ENCODE assay signal across 8 mouse cellular contexts in genomic region chr6:72390795-72391521, GRCm38 (mm10). TPM values are rescaled to one million over a fixed set of nuclear protein-coding genes. Genes with fewer than 3 reads are reported as not detected.
DNase-seq lines count a peak whose midpoint lies in the region; ATAC-seq and TF ChIP-seq lines count a peak whose summit lies in the region.

No protein-coding gene starts in this region.

- ATAC-seq in forebrain, embryonic 15.5 days (replicated peaks): no peak
- no peak for ATAC-seq in hindbrain, embryonic 16.5 days
- peak; percentile 70 for ATAC-seq in liver, embryonic 11.5 days (replicated peaks; ENCODE audit: low FRiP score)
- no peak for ATAC-seq in midbrain, postnatal 0 days (ENCODE audit: low FRiP score)

- no peaks in the 10 kb centered on the region for H3K9me3 ChIP-seq in E14TG2a.4 (ENCODE audit: low read length)
- H3K9me3 ChIP-seq in forebrain, embryonic 15.5 days: no peaks in the 10 kb centered on the region
- H3K9me3 ChIP-seq in hindbrain, embryonic 16.5 days (ENCODE audit: control insufficient read depth, low read length): no peaks in the 10 kb centered on the region
- no peaks in the 10 kb centered on the region for H3K9me3 ChIP-seq in liver, embryonic 11.5 days (ENCODE audit: control insufficient read depth, low read length)
- H3K9me3 ChIP-seq in midbrain, postnatal 0 days (ENCODE audit: low read length): no peaks in the 10 kb centered on the region

- H3K4me1 ChIP-seq in E14TG2a.4 (replicated peaks; ENCODE audit: low read depth, low read length): peaks cover 24% of the 10 kb centered on the region
- peaks cover 13% of the 10 kb centered on the region for H3K4me1 ChIP-seq in forebrain, embryonic 15.5 days
- H3K4me1 ChIP-seq in hindbrain, embryonic 16.5 days (ENCODE audit: control insufficient read depth, insufficient read depth, low read depth, low read length): peaks cover 10% of the 10 kb centered on the region; the same call in 1 of the 2 replicates
- peaks cover 27% of the 10 kb centered on the region for H3K4me1 ChIP-seq in liver, embryonic 11.5 days (replicated peaks; ENCODE audit: control insufficient read depth, insufficient read depth, low read length)
- 0 out of 2 replicates have a peak, but pooled peaks cover 3% of the 10 kb centered on the region for H3K4me1 ChIP-seq in midbrain, postnatal 0 days (ENCODE audit: insufficient read depth, low read length)

- no peak overlapping the region for H3K27ac ChIP-seq in forebrain, embryonic 15.5 days (replicated peaks)
- peak overlapping the region; percentile 40; the same call in 1 of the 2 replicates for H3K27ac ChIP-seq in hindbrain, embryonic 16.5 days (ENCODE audit: low read depth, low read length)
- H3K27ac ChIP-seq in liver, embryonic 11.5 days (ENCODE audit: low read depth, low read length): peak overlapping the region; percentile 100
- 0 out of 2 replicates have a peak overlapping the region, but pooled peaks have one; percentile 13 for H3K27ac ChIP-seq in midbrain, postnatal 0 days (ENCODE audit: low read depth, low read length)

- DNase-seq in adrenal gland, postnatal 36 days: peak; percentile 83 to 88
- DNase-seq in liver, embryonic 11.5 days (ENCODE audit: low spot score): peak; percentile 70
- DNase-seq in midbrain, postnatal 0 days (ENCODE audit: low spot score): peak; percentile 17
- DNase-seq in left cerebral cortex, adult 9 months (ENCODE audit: low spot score in 2 of 2): no peak
- DNase-seq in left cerebral cortex, adult 8-10 months (ENCODE audit: low spot score in 2 of 2): no peak

- H3K27me3 ChIP-seq in E14TG2a.4 (ENCODE audit: insufficient read depth, low read length): peaks cover 21% of the 10 kb centered on the region
- H3K27me3 ChIP-seq in forebrain, embryonic 15.5 days: no peaks in the 10 kb centered on the region
- peaks cover 3% of the 10 kb centered on the region for H3K27me3 ChIP-seq in hindbrain, embryonic 16.5 days (replicated peaks; ENCODE audit: control insufficient read depth, insufficient read depth, low read length)
- H3K27me3 ChIP-seq in liver, embryonic 11.5 days (replicated peaks; ENCODE audit: control insufficient read depth, insufficient read depth, low read length): no peaks in the 10 kb centered on the region
- no peaks in the 10 kb centered on the region; the same call in 1 of the 2 replicates for H3K27me3 ChIP-seq in midbrain, postnatal 0 days (ENCODE audit: insufficient read depth, low read length)

- peak overlapping the region; percentile 55 for H3K4me2 ChIP-seq in forebrain, embryonic 15.5 days (replicated peaks)
- peak overlapping the region; percentile 54 for H3K4me2 ChIP-seq in hindbrain, embryonic 16.5 days (ENCODE audit: low read length)
- H3K4me2 ChIP-seq in liver, embryonic 11.5 days: peak overlapping the region; percentile 69
- H3K4me2 ChIP-seq in midbrain, postnatal 0 days (ENCODE audit: low read depth, low read length, poor library complexity, severe bottlenecking): peak overlapping the region; percentile 45; the same call in 1 of the 2 replicates

- WGBS in forebrain, embryonic 15.5 days: 25% methylated on average over 11 of the region's 12 CpGs
- 26% methylated on average over 11 of the region's 12 CpGs for WGBS in hindbrain, embryonic 16.5 days
- whole genome bisulfite sequencing in liver, embryonic 11.5 days: 6% methylated on average over 12 of the region's 12 CpGs
- WGBS in midbrain, postnatal 0 days: 23% methylated on average over 10 of the region's 12 CpGs

- no peak for TF ChIP-seq CTCF in E14TG2a.4 (conservative IDR thresholded peaks at IDR 0.05; ENCODE audit: low read length)
- no peak for TF ChIP-seq CTCF in midbrain, postnatal 0 days (IDR thresholded peaks at IDR 0.05)

- H3K9ac ChIP-seq in forebrain, embryonic 15.5 days (replicated peaks): no peak overlapping the region
- H3K9ac ChIP-seq in hindbrain, embryonic 16.5 days (ENCODE audit: low read depth, low read length): no peak overlapping the region
- H3K9ac ChIP-seq in liver, embryonic 11.5 days (ENCODE audit: low read depth, low read length): peak overlapping the region; percentile 88
- no peak overlapping the region for H3K9ac ChIP-seq in midbrain, postnatal 0 days (replicated peaks; ENCODE audit: low read length, poor library complexity, severe bottlenecking)

- H3K4me3 ChIP-seq in E14TG2a.4 (replicated peaks; ENCODE audit: low read length): peak overlapping the region; percentile 76
- H3K4me3 ChIP-seq in forebrain, embryonic 15.5 days: peak overlapping the region; percentile 29; the same call in 1 of the 2 replicates
- H3K4me3 ChIP-seq in hindbrain, embryonic 16.5 days (ENCODE audit: low read length): peak overlapping the region; percentile 29
- peak overlapping the region; percentile 77 for H3K4me3 ChIP-seq in liver, embryonic 11.5 days (ENCODE audit: low read depth, low read length)
- H3K4me3 ChIP-seq in midbrain, postnatal 0 days (ENCODE audit: low read depth, low read length): peak overlapping the region; percentile 27; the same call in 1 of the 2 replicates

- no peaks in the 10 kb centered on the region for H3K36me3 ChIP-seq in E14TG2a.4 (ENCODE audit: insufficient read depth, low read length)
- no peaks in the 10 kb centered on the region for H3K36me3 ChIP-seq in forebrain, embryonic 15.5 days
- H3K36me3 ChIP-seq in hindbrain, embryonic 16.5 days (ENCODE audit: control insufficient read depth, insufficient read depth, low read length): no peaks in the 10 kb centered on the region
- no peaks in the 10 kb centered on the region; the same call in 1 of the 2 replicates for H3K36me3 ChIP-seq in liver, embryonic 11.5 days (ENCODE audit: control insufficient read depth, insufficient read depth, low read length)
- H3K36me3 ChIP-seq in midbrain, postnatal 0 days (ENCODE audit: insufficient read depth, low read length): no peaks in the 10 kb centered on the region

RNA-seq across cellular contexts. Expression of gene Vamp8, which starts 0.5 kb away (rescaled TPM):
- 100 to 1,000 TPM; 104 to 156 TPM for total RNA-seq in adrenal gland, postnatal 36 days (2021)
- 14.5 and 15.0 TPM in 2 replicates for polyA plus RNA-seq in forebrain, embryonic 15.5 days (2015; fragmentation: Nextera tagmentation; extraction: Ambion mirVana)
- 28.5 and 29.4 TPM in 2 replicates for polyA plus RNA-seq in hindbrain, embryonic 16.5 days (2015; fragmentation: Nextera tagmentation; extraction: Ambion mirVana)
- polyA plus RNA-seq in liver, embryonic 11.5 days (2014; fragmentation: Nextera tagmentation; extraction: Ambion mirVana): 265 and 274 TPM in 2 replicates
- 6.0 and 11.6 TPM in 2 replicates for total RNA-seq in midbrain, postnatal 0 days (2014; rRNA removed)
- 23.7 and 24.8 TPM in 2 replicates for polyA plus RNA-seq in midbrain, postnatal 0 days (2015; fragmentation: Nextera tagmentation; extraction: Ambion mirVana)
- 10 to 100 TPM; 16.5 to 23.2 (median 18.5) TPM for total RNA-seq in left cerebral cortex, adult 8-10 months (2022)

RNA-seq across cellular contexts. Expression of gene Vamp5, which starts 10.7 kb away (rescaled TPM):
- 10 to 100 TPM; 35.1 to 38.5 TPM for total RNA-seq in adrenal gland, postnatal 36 days (2021)
- polyA plus RNA-seq in forebrain, embryonic 15.5 days (2015; fragmentation: Nextera tagmentation; extraction: Ambion mirVana): 8.9 and 9.4 TPM in 2 replicates
- 16.2 and 20.1 TPM in 2 replicates for polyA plus RNA-seq in hindbrain, embryonic 16.5 days (2015; fragmentation: Nextera tagmentation; extraction: Ambion mirVana)
- polyA plus RNA-seq in liver, embryonic 11.5 days (2014; fragmentation: Nextera tagmentation; extraction: Ambion mirVana): 164 and 181 TPM in 2 replicates
- 6.5 and 19.3 TPM in 2 replicates for total RNA-seq in midbrain, postnatal 0 days (2014; rRNA removed)
- polyA plus RNA-seq in midbrain, postnatal 0 days (2015; fragmentation: Nextera tagmentation; extraction: Ambion mirVana): 14.4 and 14.5 TPM in 2 replicates
- 1 to 10 TPM; 4.4 to 8.6 (median 6.9) TPM for total RNA-seq in left cerebral cortex, adult 8-10 months (2022)

RNA-seq across cellular contexts. Expression of gene Ggcx, which starts 23.1 kb away (rescaled TPM):
- total RNA-seq in adrenal gland, postnatal 36 days (2021): 10 to 100 TPM; 49.4 to 69.6 TPM
- polyA plus RNA-seq in forebrain, embryonic 15.5 days (2015; fragmentation: Nextera tagmentation; extraction: Ambion mirVana): 14.0 and 16.5 TPM in 2 replicates
- polyA plus RNA-seq in hindbrain, embryonic 16.5 days (2015; fragmentation: Nextera tagmentation; extraction: Ambion mirVana): 15.8 and 18.5 TPM in 2 replicates
- 24.1 and 26.9 TPM in 2 replicates for polyA plus RNA-seq in liver, embryonic 11.5 days (2014; fragmentation: Nextera tagmentation; extraction: Ambion mirVana)
- 18.8 and 19.0 TPM in 2 replicates for total RNA-seq in midbrain, postnatal 0 days (2014; rRNA removed)
- 10.7 and 11.0 TPM in 2 replicates for polyA plus RNA-seq in midbrain, postnatal 0 days (2015; fragmentation: Nextera tagmentation; extraction: Ambion mirVana)
- 10 to 100 TPM; 20.3 to 24.7 (median 23.5) TPM for total RNA-seq in left cerebral cortex, adult 8-10 months (2022)

RNA-seq across cellular contexts. Expression of gene Rnf181, which starts 24.2 kb away (rescaled TPM):
- 100 to 1,000 TPM; 258 to 471 TPM for total RNA-seq in adrenal gland, postnatal 36 days (2021)
- polyA plus RNA-seq in forebrain, embryonic 15.5 days (2015; fragmentation: Nextera tagmentation; extraction: Ambion mirVana): 126 and 130 TPM in 2 replicates
- polyA plus RNA-seq in hindbrain, embryonic 16.5 days (2015; fragmentation: Nextera tagmentation; extraction: Ambion mirVana): 127 and 137 TPM in 2 replicates
- polyA plus RNA-seq in liver, embryonic 11.5 days (2014; fragmentation: Nextera tagmentation; extraction: Ambion mirVana): 106 and 112 TPM in 2 replicates
- 64.5 and 87.3 TPM in 2 replicates for total RNA-seq in midbrain, postnatal 0 days (2014; rRNA removed)
- 120 and 131 TPM in 2 replicates for polyA plus RNA-seq in midbrain, postnatal 0 days (2015; fragmentation: Nextera tagmentation; extraction: Ambion mirVana)
- 10 to 100 TPM; 76.4 to 85.1 (median 81.5) TPM for total RNA-seq in left cerebral cortex, adult 8-10 months (2022)

RNA-seq across cellular contexts. Expression of gene Tmem150a, which starts 35.7 kb away (rescaled TPM):
- total RNA-seq in adrenal gland, postnatal 36 days (2021): 10 to 100 TPM; 19.5 to 22.5 TPM
- 15.2 and 15.6 TPM in 2 replicates for polyA plus RNA-seq in forebrain, embryonic 15.5 days (2015; fragmentation: Nextera tagmentation; extraction: Ambion mirVana)
- 22.1 and 22.9 TPM in 2 replicates for polyA plus RNA-seq in hindbrain, embryonic 16.5 days (2015; fragmentation: Nextera tagmentation; extraction: Ambion mirVana)
- 39.5 and 40.3 TPM in 2 replicates for polyA plus RNA-seq in liver, embryonic 11.5 days (2014; fragmentation: Nextera tagmentation; extraction: Ambion mirVana)
- 23.1 and 28.5 TPM in 2 replicates for total RNA-seq in midbrain, postnatal 0 days (2014; rRNA removed)
- polyA plus RNA-seq in midbrain, postnatal 0 days (2015; fragmentation: Nextera tagmentation; extraction: Ambion mirVana): 12.9 and 14.9 TPM in 2 replicates
- 10 to 100 TPM in 2 of 4 experiments, 1 to 10 TPM in 2; 8.9 to 12.8 (median 10.7) TPM for total RNA-seq in left cerebral cortex, adult 8-10 months (2022)

Comparison
In these comparisons a context has a peak if more than half of its experiments do, and no peak if none do; other contexts are left out.
1. H3K4me3 ChIP-seq: peak in every context shown above with its lines; median percentile 77 in liver, embryonic 11.5 days; 76 in E14TG2a.4; 29 in forebrain, embryonic 15.5 days; 29 in hindbrain, embryonic 16.5 days; 27 in midbrain, postnatal 0 days.
2. DNase-seq: peak in adrenal gland, postnatal 36 days (2 of 2), liver, embryonic 11.5 days (single experiment) and midbrain, postnatal 0 days (single experiment); none in left cerebral cortex, adult 9 months (0 of 2) and left cerebral cortex, adult 8-10 months (0 of 2).
3. Peak in every context shown above with its lines, with median percentiles within 50 percentile points of each other: H3K4me2 ChIP-seq.